Mouse (Mus musculus) T-cell, adult 66 days (primary cell): ENCODE results near the gene Uvssa. TPM values are rescaled to one million over a fixed set of nuclear protein-coding genes. Genes with fewer than 3 reads are reported as not detected.

Source experiments
- total RNA-seq, 2 experiments: library from RNA; stranded (reverse); gene quantifications; 3 replicates in 1 of 2; 4 replicates in 1 of 2; pipeline ENCODE4 v1.2.4; 2023

Gene Uvssa
- total RNA-seq = 10 to 100 TPM; 20.6 to 21.8 TPM

GRCm38 (mm10) chr5:33378302-33378854 is at the start of gene Uvssa:
Gene Uvssa (plus strand): TSS chr5:33378549.

GRCm38 (mm10) chr5:33335273-33335976 is 42.9 kb upstream of the Uvssa start, which contains the start of gene Maea:
Gene Maea (plus strand): TSS chr5:33335509.

GRCm38 (mm10) chr5:33433201-33434138 is 55.1 kb downstream of the Uvssa start, which contains the start of gene Nkx1-1:
Gene Nkx1-1 (minus strand): TSS chr5:33433976.

Other genes starting within 250 kb of the Uvssa start
- gene Spon2, start 160.1 kb upstream of the Uvssa start, total RNA-seq = under 1 TPM; 0.61 to 0.77 TPM
- 100 to 1,000 TPM; 214 to 236 TPM for gene Ctbp1, start 103.6 kb upstream of the Uvssa start, total RNA-seq
- 10 to 100 TPM; 81.0 to 84.3 TPM for gene Maea, start 43.0 kb upstream of the Uvssa start, total RNA-seq
- not detected for gene Nkx1-1, start 55.4 kb downstream of the Uvssa start, total RNA-seq